Mouse (Mus musculus) ES-E14 (cell line): ENCODE results near the gene Sox12.

Experiments used
- CHD2 ChIP-seq: IDR thresholded peaks from 2 replicates; pipeline ENCODE4 v1.6.1; 2014; ENCODE audit warnings: mild to moderate bottlenecking, low read depth, low read length, inconsistent platforms
- HCFC1 ChIP-seq: IDR thresholded peaks from 2 replicates; pipeline ENCODE4 v1.6.1; 2012; ENCODE audit warnings: low read length, inconsistent platforms, borderline replicate concordance; ENCODE audit not compliant: insufficient read depth
- ZC3H11A ChIP-seq: IDR thresholded peaks from 2 replicates; pipeline ENCODE4 v1.6.1; 2012; ENCODE audit warnings: low read depth, mild to moderate bottlenecking, inconsistent platforms, low read length, borderline replicate concordance

- TF ChIP-seq ZC3H11A (no peak), HCFC1 (no peak), CHD2 (no peak)
Observed at GRCm38 (mm10) chr2:152345393-152345792, 52.5 kb downstream of the Sox12 start.
